Mouse (Mus musculus) MEL (cell line): ENCODE measurements around the gene Hamp2. TPM values are rescaled to one million over a fixed set of nuclear protein-coding genes. Genes with fewer than 3 reads are reported as not detected.

Source experiments
- DNase-seq: peaks from one replicate; pipeline ENCODE4 v3.0.0; 2011; ENCODE audit warnings: low read depth, low spot score
- H3K27ac ChIP-seq: 2 replicates; pipeline ENCODE4 v1.5.1; 2012; ENCODE audit warnings: low read depth, mild to moderate bottlenecking, control low read depth, low read length, moderate library complexity; ENCODE audit not compliant: control insufficient read depth
- H3K27me3 ChIP-seq, 2 experiments: fragments of 150-350 bp in 1 of 2; sonication (generic) in 1 of 2; 2 replicates each; pipeline ENCODE4 v1.6.1; 2012; ENCODE audit warnings: low read length in 2 of 2, mild to moderate bottlenecking in 2 of 2, improper control_type of control experiment in 1 of 2, moderate library complexity in 1 of 2; ENCODE audit not compliant: insufficient read depth in 2 of 2, control insufficient read depth in 1 of 2
- H3K36me3 ChIP-seq, 2 experiments: 2 replicates each; pipeline ENCODE4 v1.6.1; 2012 to 2014; ENCODE audit warnings: low read length in 2 of 2, improper control_type of control experiment in 1 of 2, inconsistent platforms in 1 of 2, mild to moderate bottlenecking in 1 of 2; ENCODE audit not compliant: insufficient read depth in 2 of 2, control insufficient read depth in 1 of 2
- H3K4me1 ChIP-seq, 2 experiments: fragments of 150-350 bp in 1 of 2; sonication (generic) in 1 of 2; 2 replicates each; pipeline ENCODE4 v1.6.1; 2012; ENCODE audit warnings: low read length in 2 of 2, improper control_type of control experiment in 1 of 2, mild to moderate bottlenecking in 1 of 2; ENCODE audit not compliant: insufficient read depth in 2 of 2, control insufficient read depth in 1 of 2
- H3K4me3 ChIP-seq, 2 experiments: fragments of 150-350 bp in 1 of 2; sonication (generic) in 1 of 2; 2 replicates each; pipeline ENCODE4 v1.5.1; 2012; ENCODE audit warnings: low read depth in 2 of 2, low read length in 2 of 2, mild to moderate bottlenecking in 2 of 2, moderate library complexity in 2 of 2, control low read depth in 1 of 2, improper control_type of control experiment in 1 of 2; ENCODE audit not compliant: control insufficient read depth in 1 of 2, insufficient read depth in 1 of 2
- H3K79me2 ChIP-seq: 2 replicates; pipeline ENCODE4 v1.6.1; 2012; ENCODE audit warnings: mild to moderate bottlenecking, low read length, moderate library complexity; ENCODE audit not compliant: control insufficient read depth, poor library complexity, insufficient read depth
- H3K9ac ChIP-seq: 2 replicates; pipeline ENCODE4 v1.6.1; 2012; ENCODE audit warnings: low read depth, mild to moderate bottlenecking, control low read depth, low read length, moderate library complexity; ENCODE audit not compliant: control insufficient read depth, poor library complexity, severe bottlenecking
- H3K9me3 ChIP-seq: fragments of 150-350 bp; sonication (generic); replicated peaks from 2 replicates; pipeline ENCODE4 v1.6.1; 2012; ENCODE audit warnings: mild to moderate bottlenecking, low read length, improper control_type of control experiment, moderate library complexity; ENCODE audit not compliant: insufficient read depth
- BHLHE40 ChIP-seq: IDR thresholded peaks from 2 replicates; pipeline ENCODE4 v1.6.1; 2012; ENCODE audit warnings: low read depth, mild to moderate bottlenecking, inconsistent platforms, low read length, improper control_type of control experiment, borderline replicate concordance
- E2F4 ChIP-seq: IDR thresholded peaks from 2 replicates; pipeline ENCODE4 v1.6.1; 2011; ENCODE audit warnings: low read depth, low read length, improper control_type of control experiment, borderline replicate concordance
- ETS1 ChIP-seq: IDR thresholded peaks from 2 replicates; pipeline ENCODE4 v1.6.1; 2012; ENCODE audit warnings: low read depth, mild to moderate bottlenecking, inconsistent platforms, low read length, improper control_type of control experiment, moderate library complexity
- GABPA ChIP-seq: IDR thresholded peaks from 2 replicates; pipeline ENCODE4 v1.6.1; 2012; ENCODE audit warnings: low read depth, mild to moderate bottlenecking, inconsistent platforms, low read length, improper control_type of control experiment, moderate library complexity
- GATA1 ChIP-seq: IDR thresholded peaks from 2 replicates; pipeline ENCODE4 v1.6.1; 2011; ENCODE audit warnings: low read depth, low read length, improper control_type of control experiment
- HCFC1 ChIP-seq: IDR thresholded peaks from 2 replicates; pipeline ENCODE4 v1.6.1; 2012; ENCODE audit warnings: low read depth, mild to moderate bottlenecking, inconsistent platforms, low read length, improper control_type of control experiment, moderate library complexity
- KAT2A ChIP-seq: conservative IDR thresholded peaks from 2 replicates; pipeline ENCODE4 v1.6.1; 2012; ENCODE audit warnings: low read depth, low read length, improper control_type of control experiment, inconsistent platforms
- MAX ChIP-seq: IDR thresholded peaks from 2 replicates; pipeline ENCODE4 v1.6.1; 2011; ENCODE audit warnings: low read length, improper control_type of control experiment
- MEF2A ChIP-seq: IDR thresholded peaks from 2 replicates; pipeline ENCODE4 v1.6.1; 2014; ENCODE audit warnings: low read depth, mild to moderate bottlenecking, inconsistent platforms, low read length, improper control_type of control experiment; ENCODE audit not compliant: poor library complexity, insufficient replicate concordance, severe bottlenecking; ENCODE audit errors: extremely low read depth
- POLR2AphosphoS2 ChIP-seq: IDR thresholded peaks from 2 replicates; pipeline ENCODE4 v1.6.1; 2011; ENCODE audit warnings: low read length, improper control_type of control experiment
- POLR2AphosphoS5 ChIP-seq: IDR thresholded peaks from 2 replicates; pipeline ENCODE4 v1.6.1; 2012; ENCODE audit warnings: low read depth, borderline replicate concordance, mild to moderate bottlenecking, inconsistent platforms, low read length, moderate library complexity, mixed read lengths
- RAD21 ChIP-seq: IDR thresholded peaks from 2 replicates; pipeline ENCODE4 v1.6.1; 2011; ENCODE audit warnings: mild to moderate bottlenecking, low read depth, low read length, improper control_type of control experiment
- RCOR1 ChIP-seq: IDR thresholded peaks from 2 replicates; pipeline ENCODE4 v1.6.1; 2012; ENCODE audit warnings: low read depth, mild to moderate bottlenecking, inconsistent platforms, low read length, improper control_type of control experiment
- SIN3A ChIP-seq: IDR thresholded peaks from 2 replicates; pipeline ENCODE4 v1.6.1; 2012; ENCODE audit warnings: low read length, improper control_type of control experiment, inconsistent platforms
- TCF12 ChIP-seq: IDR thresholded peaks from 2 replicates; pipeline ENCODE4 v1.6.1; 2014; ENCODE audit warnings: low read depth, mild to moderate bottlenecking, inconsistent platforms, low read length, improper control_type of control experiment, moderate library complexity
- USF2 ChIP-seq, 2 experiments: IDR thresholded peaks; 2 replicates each; pipeline ENCODE4 v1.6.1; 2011 to 2012; ENCODE audit warnings: improper control_type of control experiment in 2 of 2, low read length in 2 of 2, borderline replicate concordance in 1 of 2, inconsistent platforms in 1 of 2, low read depth in 1 of 2, mild to moderate bottlenecking in 1 of 2; ENCODE audit not compliant: insufficient read depth in 1 of 2
- ZC3H11A ChIP-seq: IDR thresholded peaks from 2 replicates; pipeline ENCODE4 v1.6.1; 2012; ENCODE audit warnings: low read depth, mild to moderate bottlenecking, inconsistent platforms, low read length, improper control_type of control experiment
- ZNF384 ChIP-seq: IDR thresholded peaks from 2 replicates; pipeline ENCODE4 v1.6.1; 2012; ENCODE audit warnings: low read depth, mild to moderate bottlenecking, inconsistent platforms, low read length, improper control_type of control experiment
- polyA plus RNA-seq, 2 experiments: library from polyadenylated mRNA; stranded (reverse) in 1 of 2; unstranded in 1 of 2; fragments of >175 nt in 1 of 2; fragments of >200 nt in 1 of 2; gene quantifications; 2 replicates each; pipeline versions ENCODE4 v1.2.1 to v1.2.4; 2012; ENCODE audit warnings: low replicate concordance in 2 of 2, low read depth in 1 of 2; ENCODE audit not compliant: insufficient read length in 2 of 2, insufficient read depth in 1 of 2, missing spikeins in 1 of 2
- total RNA-seq: library from RNA; depleted of rRNA; stranded (reverse); fragments of 300-350 nt; gene quantifications from 2 replicates; pipeline ENCODE4 v1.2.3, GENCODE M21; 2012

Hamp2 gene
- total and polyA plus RNA-seq, 3 experiments, result not detected

- peak; percentile 31; the same call in 1 of the 2 replicates for TF ChIP-seq SIN3A
Observed at GRCm38 (mm10) chr7:30955584-30956356, 31.3 kb upstream of the Hamp2 start (continued).

GRCm38 (mm10) chr7:30954971-30955520, 30.6 kb upstream of the Hamp2 start:
- DNase-seq, result no peak
- Histone ChIP-seq H3K4me3 (peak overlapping the region; percentile 85 to 97; a peak in 3 of 4 replicates), H3K9me3 (no peaks in the 10 kb centered on the region), H3K9ac (no peak overlapping the region), H3K79me2 (peaks cover 18% of the 10 kb centered on the region), H3K36me3 (peaks cover 2 to 9% of the 10 kb centered on the region in 2 experiments), H3K27me3 (no peaks in the 10 kb centered on the region), H3K27ac (no peak overlapping the region), H3K4me1 (peaks cover 0 to 11% of the 10 kb centered on the region in 2 experiments; a peak in 1 of 4 replicates)
- TF ChIP-seq USF2 (IDR thresholded peaks at IDR 0.05; ENCODE audit: borderline replicate concordance in 1 of 2, insufficient read depth in 1 of 2, low read depth in 1 of 2, low read length in 2 of 2), result no peak
- no peak for TF ChIP-seq POLR2AphosphoS2
- no peak for TF ChIP-seq E2F4
- no peak for TF ChIP-seq POLR2AphosphoS5
- TF ChIP-seq BHLHE40, result no peak
- TF ChIP-seq HCFC1, result no peak
- TF ChIP-seq RAD21, result no peak
- TF ChIP-seq KAT2A, result no peak
- TF ChIP-seq ZC3H11A, result no peak
- TF ChIP-seq MAX, result no peak
- TF ChIP-seq MEF2A, result no peak
- TF ChIP-seq RCOR1, result no peak
- TF ChIP-seq GATA1, result no peak
- TF ChIP-seq TCF12, result no peak
- no peak for TF ChIP-seq ZNF384
- TF ChIP-seq ETS1, result no peak

- no peak for DNase-seq
- Histone ChIP-seq H3K9me3 (no peaks in the 10 kb centered on the region), H3K36me3 (peaks cover 5 to 9% of the 10 kb centered on the region in 2 experiments), H3K27me3 (no peaks in the 10 kb centered on the region), H3K79me2 (peaks cover 18% of the 10 kb centered on the region), H3K27ac (no peak overlapping the region), H3K4me3 (no peak overlapping the region), H3K4me1 (peaks cover 0 to 11% of the 10 kb centered on the region in 2 experiments; a peak in 1 of 4 replicates), H3K9ac (no peak overlapping the region)
- no peak for TF ChIP-seq GABPA
Observed at GRCm38 (mm10) chr7:30954036-30954435, 29.6 kb upstream of the Hamp2 start.
